Mouse (Mus musculus) hindbrain, postnatal 0 days (tissue): ENCODE measurements at regions not wholly inside any gene's neighbourhood (a gene's known extent, or its start where the extent isn't known, plus 50 kb on each side); places are given as distances from the start of the nearest gene placed in this dataset.

Experiments used
- ATAC-seq: fragments of 200-750 bp; cut with Nextera tagmentation; 2 replicates; pipeline ENCODE4 v1.8.0; 2017; ENCODE audit warnings: mild to moderate bottlenecking, moderate TSS enrichment, moderate library complexity
- DNase-seq: peaks from one replicate; pipeline ENCODE4 v3.0.0-alpha.2; 2015; ENCODE audit warnings: low spot score
- H3K27ac ChIP-seq: fragments of 300-500 bp; sonication (generic); 2 replicates; pipeline ENCODE4 v1.5.1; 2014; ENCODE audit warnings: mild to moderate bottlenecking
- H3K27me3 ChIP-seq: fragments of 300-500 bp; sonication (generic); 2 replicates; pipeline ENCODE4 v1.6.1; 2014; ENCODE audit warnings: low read length, mixed read lengths; ENCODE audit not compliant: insufficient read depth
- H3K36me3 ChIP-seq: fragments of 300-500 bp; sonication (generic); 2 replicates; pipeline ENCODE4 v1.6.1; 2014; ENCODE audit warnings: low read length, mixed read lengths; ENCODE audit not compliant: insufficient read depth
- H3K4me1 ChIP-seq: fragments of 300-500 bp; sonication (generic); 2 replicates; pipeline ENCODE4 v1.6.1; 2014; ENCODE audit warnings: antibody characterized with exemption, low read length, mixed read lengths; ENCODE audit not compliant: insufficient read depth
- H3K4me2 ChIP-seq: fragments of 300-500 bp; sonication (generic); 2 replicates; pipeline ENCODE4 v1.6.1; 2014; ENCODE audit warnings: low read depth, mild to moderate bottlenecking, low read length, moderate library complexity, mixed read lengths
- H3K4me3 ChIP-seq: fragments of 300-500 bp; sonication (generic); 2 replicates; pipeline ENCODE4 v1.5.1; 2014; ENCODE audit warnings: low read length
- H3K9ac ChIP-seq: fragments of 300-500 bp; sonication (generic); replicated peaks from 2 replicates; pipeline ENCODE4 v1.6.1; 2014; ENCODE audit warnings: mild to moderate bottlenecking, low read length, moderate library complexity, mixed read lengths
- H3K9me3 ChIP-seq: fragments of 300-500 bp; sonication (generic); 2 replicates; pipeline ENCODE4 v1.6.1; 2016; ENCODE audit warnings: low read length, mixed read lengths
- CTCF ChIP-seq: IDR thresholded peaks from 2 replicates; pipeline ENCODE4 v1.5.1; 2016; ENCODE audit warnings: antibody characterized with exemption, control low read depth, low read depth
- WGBS: fragments of 180-500 bp; shearing (Covaris S2); extraction: QIAGEN DNeasy Blood & Tissue Kit; methylation state at CpG from one replicate; pipeline ENCODE4 v1.1.7; 2014; 5-methylcytosine and 5-hydroxymethylcytosine counted together

- no peak overlapping the region for H3K4me2 ChIP-seq
- H3K4me3 ChIP-seq, result no peak overlapping the region
- ATAC-seq (no peak), DNase-seq (peak; percentile 11)
- WGBS, result 29% methylated on average over 22 of the region's 22 CpGs
- no peak overlapping the region for H3K9ac ChIP-seq
- no peaks in the 10 kb centered on the region for H3K9me3 ChIP-seq
- no peaks in the 10 kb centered on the region for H3K36me3 ChIP-seq
- H3K27ac ChIP-seq, result no peak overlapping the region
- H3K27me3 ChIP-seq, result no peaks in the 10 kb centered on the region
- no peak for TF ChIP-seq CTCF
- H3K4me1 ChIP-seq, result no peaks in the 10 kb centered on the region
These were observed 77.7 kb upstream of the Jarid2 start for GRCm38 (mm10) chr13:44651259-44652238.

GRCm38 (mm10) chr13:44657905-44658414 is 71.3 kb upstream of the Jarid2 start:
- H3K9ac ChIP-seq, result no peak overlapping the region
- ATAC-seq (no peak), DNase-seq (peak; percentile 22)
- H3K9me3 ChIP-seq, result no peaks in the 10 kb centered on the region
- no peaks in the 10 kb centered on the region for H3K36me3 ChIP-seq
- no peak for TF ChIP-seq CTCF
- H3K4me1 ChIP-seq, result no peaks in the 10 kb centered on the region
- no peak overlapping the region for H3K27ac ChIP-seq
- no peak overlapping the region for H3K4me2 ChIP-seq
- H3K4me3 ChIP-seq, result no peak overlapping the region
- 62% methylated on average over 10 of the region's 10 CpGs for WGBS
- H3K27me3 ChIP-seq, result no peaks in the 10 kb centered on the region

- no peak for DNase-seq
- Histone ChIP-seq H3K27ac (no peak overlapping the region), H3K36me3 (no peaks in the 10 kb centered on the region), H3K4me2 (no peak overlapping the region), H3K4me1 (no peaks in the 10 kb centered on the region), H3K4me3 (no peak overlapping the region), H3K27me3 (no peaks in the 10 kb centered on the region), H3K9ac (no peak overlapping the region), H3K9me3 (no peaks in the 10 kb centered on the region)
- ATAC-seq, result no peak
- no peak for TF ChIP-seq CTCF
- WGBS, result 62% methylated on average over 6 of the region's 6 CpGs
These were observed 69.4 kb upstream of the Jarid2 start for GRCm38 (mm10) chr13:44659861-44660260.

DNA sequence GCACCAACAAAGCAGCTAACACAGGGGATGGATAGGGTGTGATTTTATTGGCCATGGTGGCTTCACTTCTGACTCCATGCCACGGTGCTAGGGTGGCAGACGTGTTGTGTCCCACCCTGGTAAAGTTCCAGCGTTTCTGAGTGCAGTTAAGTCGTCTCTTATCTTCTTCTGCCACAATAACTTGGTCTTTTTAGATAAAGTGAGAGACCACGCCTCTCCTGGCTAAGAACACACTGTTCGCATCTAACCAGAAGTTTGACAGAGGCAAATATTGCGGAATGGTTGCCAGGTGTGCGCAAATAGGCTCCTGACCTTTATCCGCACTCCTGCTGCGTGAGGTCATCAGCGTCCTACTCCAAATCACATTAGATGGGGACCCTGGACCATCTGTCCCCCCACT is 66.2 kb upstream of the Jarid2 start:
- DNase-seq (no peak), ATAC-seq (no peak)
- Histone ChIP-seq H3K4me1 (no peaks in the 10 kb centered on the region), H3K27me3 (no peaks in the 10 kb centered on the region), H3K36me3 (no peaks in the 10 kb centered on the region), H3K4me2 (no peak overlapping the region), H3K4me3 (no peak overlapping the region), H3K9me3 (no peaks in the 10 kb centered on the region), H3K27ac (no peak overlapping the region), H3K9ac (no peak overlapping the region)
- 89% methylated on average over 11 of the region's 11 CpGs for WGBS
- no peak for TF ChIP-seq CTCF

DNA sequence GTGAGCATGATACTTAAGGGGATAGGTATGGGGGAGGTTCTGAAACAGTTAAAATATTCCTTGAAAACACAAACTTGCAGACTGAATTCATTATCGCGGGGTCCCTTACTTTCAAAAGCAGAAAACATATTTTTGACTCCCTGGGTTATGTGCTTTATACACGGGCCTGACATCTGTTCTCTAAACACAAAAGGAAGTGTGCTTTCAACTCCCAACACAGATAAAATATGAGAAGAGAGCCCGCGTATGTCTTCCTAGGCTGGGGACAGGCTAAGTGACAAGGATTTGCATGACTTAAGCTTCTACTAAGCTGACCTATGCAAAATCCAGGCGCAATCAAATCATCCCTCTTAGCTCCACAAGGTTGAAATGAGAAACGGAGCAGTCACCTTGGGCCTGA is 65.5 kb upstream of the Jarid2 start:
- Histone ChIP-seq H3K9me3 (no peaks in the 10 kb centered on the region), H3K27me3 (no peaks in the 10 kb centered on the region), H3K4me2 (no peak overlapping the region), H3K9ac (no peak overlapping the region), H3K27ac (no peak overlapping the region), H3K4me3 (no peak overlapping the region), H3K4me1 (no peaks in the 10 kb centered on the region), H3K36me3 (no peaks in the 10 kb centered on the region)
- TF ChIP-seq CTCF, result no peak
- 66% methylated on average over 7 of the region's 7 CpGs for WGBS
- ATAC-seq (no peak), DNase-seq (no peak)

DNA sequence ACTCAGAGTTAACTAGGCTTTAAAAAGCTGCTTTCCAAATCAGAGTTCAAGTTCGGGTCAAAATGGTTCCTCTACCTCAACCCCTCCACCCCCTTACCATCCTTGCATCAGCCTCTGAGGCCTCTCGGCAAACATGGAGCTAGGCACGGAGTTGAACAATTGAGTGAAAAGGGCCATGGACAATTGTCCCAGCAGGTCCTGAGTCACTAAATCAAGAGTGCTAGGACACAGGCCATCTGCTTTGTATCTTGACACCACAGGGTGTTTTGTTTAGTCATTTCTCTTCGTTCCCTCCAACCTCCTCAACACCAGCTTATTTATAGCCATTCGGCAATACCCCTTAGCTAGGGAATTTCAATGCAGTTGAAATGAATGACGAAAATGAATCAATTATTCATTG is 59.5 kb upstream of the Jarid2 start:
- H3K9me3 ChIP-seq, result no peaks in the 10 kb centered on the region
- H3K36me3 ChIP-seq, result no peaks in the 10 kb centered on the region
- 54% methylated on average over 6 of the region's 6 CpGs for WGBS
- H3K9ac ChIP-seq, result no peak overlapping the region
- ATAC-seq (no peak), DNase-seq (no peak)
- H3K27me3 ChIP-seq, result no peaks in the 10 kb centered on the region
- no peak overlapping the region for H3K27ac ChIP-seq
- H3K4me2 ChIP-seq, result no peak overlapping the region
- H3K4me3 ChIP-seq, result no peak overlapping the region
- no peak for TF ChIP-seq CTCF
- H3K4me1 ChIP-seq, result no peaks in the 10 kb centered on the region
